Mouse (Mus musculus) liver, adult 2 months (tissue): Measurements from ENCODE around the gene Fignl1.

ENCODE experiments used
- CTCF ChIP-seq: fragments of 200-500 bp; IDR thresholded peaks from 2 replicates; pipeline ENCODE4 v1.5.1; 2011; ENCODE audit warnings: low read depth, low read length, control low read depth
- POLR2A ChIP-seq: fragments of 200-500 bp; IDR thresholded peaks from 2 replicates; pipeline ENCODE4 v1.6.1; 2011; ENCODE audit warnings: low read length, control low read depth; ENCODE audit not compliant: insufficient read depth; ENCODE audit errors: extremely low read depth

DNA sequence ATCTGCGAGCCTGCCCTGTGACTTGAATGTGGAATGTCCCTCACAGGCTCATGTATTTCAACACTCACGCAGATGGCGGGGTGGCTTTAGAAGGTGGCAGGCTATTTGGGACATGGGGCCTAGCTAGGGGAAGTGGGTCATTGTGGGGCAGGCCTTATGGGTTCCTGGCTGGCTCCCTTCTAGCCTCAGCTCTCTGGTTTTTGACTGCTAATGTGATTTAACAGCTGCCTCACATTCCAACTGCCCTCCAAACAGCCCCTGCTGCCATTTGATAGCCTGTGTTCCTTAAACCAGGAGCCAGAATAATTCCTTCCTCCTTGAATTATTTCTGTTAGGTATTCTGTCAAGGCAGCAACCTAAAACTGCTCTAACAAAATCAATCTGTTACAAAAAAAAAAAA is 48.2 kb upstream of the Fignl1 start:
- TF ChIP-seq CTCF (no peak), POLR2A (no peak)
